Mouse (Mus musculus): ENCODE data around the gene Mrgprg.

Gene Mrgprg

DNA sequence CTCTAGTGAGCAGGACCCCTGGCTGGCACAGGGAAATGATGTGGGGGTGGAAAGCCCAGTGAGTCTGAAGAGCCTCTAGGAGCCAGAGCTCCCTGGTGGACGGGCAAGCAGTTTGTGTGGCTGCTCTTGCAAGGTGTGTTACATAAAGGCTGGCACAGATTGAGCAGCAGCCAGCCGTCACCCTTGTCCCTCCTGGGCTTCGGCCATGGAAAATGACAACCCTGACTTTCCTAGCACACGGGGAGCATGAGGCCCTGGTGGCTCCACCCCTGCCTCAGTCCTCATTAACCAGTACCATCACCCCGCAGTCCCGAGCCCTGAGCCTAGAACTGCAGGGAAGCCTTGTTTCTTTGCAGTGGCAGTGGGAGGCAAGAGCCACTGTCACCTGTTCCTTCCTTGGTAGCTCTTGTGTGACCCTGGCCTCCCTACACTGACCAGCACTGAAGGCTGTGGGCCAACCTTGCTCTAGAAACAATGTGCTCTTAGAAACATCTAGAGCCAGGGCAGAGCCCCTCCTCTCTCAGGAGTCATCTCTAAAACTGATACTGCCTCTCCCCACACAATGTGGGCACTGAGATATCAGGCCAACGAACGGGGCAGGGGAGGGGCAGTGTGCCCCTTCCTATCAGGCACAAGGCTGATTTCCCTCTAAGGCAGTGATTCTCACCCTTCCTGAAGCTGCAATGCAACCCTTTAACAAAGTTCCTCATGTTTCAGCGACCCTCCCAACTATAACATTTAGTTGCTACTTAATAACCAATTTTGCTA, 11.3 kb downstream of the Mrgprg start:
- no peak for DNase-seq (ENCODE audit: low spot score)

- DNase-seq (ENCODE audit: low spot score) = peak; percentile 52
These were observed 12.6 kb downstream of the Mrgprg start for GRCm38 (mm10) chr7:143753990-143754715.

- no peak for DNase-seq (ENCODE audit: low spot score)
These were observed 14.2 kb downstream of the Mrgprg start for GRCm38 (mm10) chr7:143752606-143753005.

DNA sequence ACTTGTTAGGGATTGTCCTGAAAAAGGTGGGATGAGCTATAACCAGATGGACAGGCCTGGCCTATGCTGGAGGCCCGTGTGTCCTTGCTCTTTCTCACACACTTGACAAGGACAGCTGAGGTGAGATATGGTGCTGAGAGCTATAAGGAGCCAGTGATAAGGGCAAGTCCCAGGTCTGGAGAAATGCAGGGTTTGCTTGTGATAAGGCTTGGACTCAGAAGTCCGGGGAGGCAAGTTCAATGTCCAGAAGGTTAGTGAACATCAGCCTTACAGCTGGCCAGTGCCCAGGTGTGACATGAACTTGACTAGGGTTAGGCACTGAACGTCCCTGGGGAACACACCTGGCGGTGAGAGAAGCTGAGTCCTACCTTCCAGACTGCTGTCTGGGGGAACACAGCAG, 14.7 kb downstream of the Mrgprg start:
- no peak for DNase-seq (ENCODE audit: low spot score)

DNA sequence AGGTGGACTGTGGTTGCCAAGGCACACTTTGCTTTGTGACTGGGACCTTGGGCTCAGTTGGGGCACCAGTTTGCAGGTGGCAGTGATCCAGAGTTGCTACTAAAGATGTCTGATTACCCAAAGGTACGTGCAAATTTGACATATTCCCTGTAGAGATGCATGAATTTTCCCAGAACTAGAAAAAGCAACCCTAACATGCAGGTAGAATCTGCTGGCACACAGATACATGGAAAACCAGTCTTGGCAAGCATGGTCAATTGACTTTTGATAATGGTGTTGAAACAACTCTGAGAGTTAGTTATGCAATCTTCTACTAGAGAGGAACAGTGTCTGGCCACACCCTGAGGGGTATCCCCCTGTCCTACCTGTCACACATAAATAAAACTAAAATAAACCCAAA, 15.4 kb downstream of the Mrgprg start:
- DNase-seq (ENCODE audit: low spot score) = no peak

DNA sequence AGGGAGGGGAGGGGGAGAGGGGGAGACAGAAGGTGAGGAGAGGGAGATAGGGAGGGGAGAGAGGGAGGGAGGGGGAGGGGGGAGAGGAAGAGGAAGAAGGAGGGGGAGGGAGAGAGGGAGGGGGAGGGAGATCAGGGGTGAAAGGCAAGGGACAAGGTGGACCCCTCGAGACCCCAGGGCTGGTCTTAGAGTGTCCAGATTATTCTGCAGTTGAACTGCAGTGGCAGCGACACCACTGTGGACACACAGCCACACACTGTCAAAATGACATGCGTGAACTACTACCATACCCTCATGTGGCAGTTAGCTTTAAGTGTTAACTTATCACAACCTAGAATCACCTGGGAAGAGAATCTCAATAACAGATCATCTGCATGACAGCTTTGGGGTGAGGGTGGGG, 17.7 kb downstream of the Mrgprg start:
- no peak for DNase-seq (ENCODE audit: low spot score)

GRCm38 (mm10) chr7:143748041-143748868, 18.5 kb downstream of the Mrgprg start:
- peak; percentile 87 for DNase-seq (ENCODE audit: low spot score)

DNA sequence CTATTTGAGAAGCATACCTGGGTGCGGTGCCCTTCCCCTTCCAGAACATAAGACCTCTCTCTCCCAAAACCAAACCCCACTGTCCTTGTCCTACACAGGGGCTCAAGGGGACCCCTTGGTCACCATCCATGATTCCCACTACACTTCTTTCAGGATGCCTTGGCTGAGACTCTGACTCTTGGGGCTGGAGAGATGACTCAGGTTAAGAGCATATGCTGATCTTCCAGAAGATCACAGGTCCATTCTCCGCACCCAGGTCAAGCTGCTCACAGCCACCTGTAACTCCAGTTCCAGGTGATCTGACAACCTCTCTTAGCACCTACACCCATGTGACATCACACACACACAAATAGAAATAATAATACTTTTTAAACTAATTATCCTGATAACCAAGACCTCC, 26.1 kb downstream of the Mrgprg start:
- DNase-seq (ENCODE audit: low spot score) = no peak

- peak; percentile 88 for DNase-seq (ENCODE audit: low spot score)
These were observed 27.0 kb downstream of the Mrgprg start for GRCm38 (mm10) chr7:143739511-143740461.

GRCm38 (mm10) chr7:143738601-143739006, 28.2 kb downstream of the Mrgprg start:
- DNase-seq (ENCODE audit: low spot score) = peak; percentile 67

DNA sequence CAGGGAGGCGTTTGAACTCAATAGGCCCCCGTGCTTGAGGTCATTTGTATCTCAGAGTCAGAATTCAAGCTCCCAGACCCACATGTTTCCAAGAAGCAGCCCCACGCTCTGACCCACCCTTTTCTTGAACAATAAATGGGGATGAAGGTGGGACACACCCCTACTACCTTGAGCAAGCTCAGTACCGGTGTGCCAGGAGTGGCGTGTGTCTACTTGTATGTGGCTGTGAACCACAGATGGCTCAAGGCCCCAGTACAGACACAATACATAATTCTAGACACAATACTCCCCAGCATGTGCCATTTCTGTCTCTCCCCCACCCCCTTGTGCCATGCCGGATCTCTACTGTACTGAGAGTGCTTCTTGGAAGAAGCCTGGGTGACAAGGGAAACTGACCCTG, 28.6 kb downstream of the Mrgprg start:
- DNase-seq (ENCODE audit: low spot score) = no peak

DNA sequence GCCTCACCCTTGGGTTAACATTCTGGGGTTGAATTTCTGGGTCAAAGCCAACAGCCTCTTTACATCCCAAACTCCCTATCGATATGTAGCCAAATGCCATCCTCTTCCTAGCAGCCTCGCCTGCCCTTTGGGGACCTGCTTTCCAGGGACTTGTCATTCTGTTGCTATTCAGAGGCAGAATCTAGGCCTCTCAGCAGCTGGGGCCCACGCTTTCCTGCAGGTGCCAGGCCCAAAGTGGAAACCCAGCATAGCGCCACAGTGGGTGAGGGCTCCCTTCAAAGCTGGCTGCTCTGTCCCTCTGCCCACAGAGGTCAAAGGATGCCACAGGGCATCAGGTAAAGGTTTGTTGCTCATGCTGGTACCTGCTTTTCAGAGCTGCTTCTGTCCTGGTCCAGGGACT, 33.0 kb downstream of the Mrgprg start:
- no peak for DNase-seq (ENCODE audit: low spot score)

GRCm38 (mm10) chr7:143729886-143730285, 36.9 kb downstream of the Mrgprg start:
- DNase-seq (ENCODE audit: low spot score) = peak; percentile 39

- no peak for DNase-seq (ENCODE audit: low spot score)
These were observed 40.4 kb downstream of the Mrgprg start for GRCm38 (mm10) chr7:143726396-143726795.

GRCm38 (mm10) chr7:143723841-143724240, 43.0 kb downstream of the Mrgprg start:
- DNase-seq (ENCODE audit: low spot score) = no peak

- DNase-seq (ENCODE audit: low spot score) = no peak
These were observed 44.1 kb downstream of the Mrgprg start for GRCm38 (mm10) chr7:143722646-143723045.

DNA sequence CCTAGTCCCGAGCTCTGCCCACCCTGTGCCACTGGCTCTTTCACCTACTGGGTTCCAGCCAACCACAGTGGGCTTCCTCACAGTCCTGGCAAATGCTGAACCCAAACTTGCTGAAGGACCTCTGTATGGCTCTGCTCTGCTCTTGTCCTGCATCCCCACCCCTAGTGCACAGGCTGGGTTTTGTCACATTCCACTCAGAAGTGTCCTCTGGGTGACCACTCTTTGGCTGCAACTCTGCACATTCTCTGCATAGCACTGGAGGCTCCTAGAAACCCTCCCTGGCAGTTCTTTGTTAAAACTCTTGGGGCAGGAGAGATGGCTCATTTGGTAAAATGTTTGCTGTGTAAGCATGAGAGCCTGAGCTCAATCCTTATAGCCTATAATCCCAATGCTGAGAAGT, 49.0 kb downstream of the Mrgprg start:
- DNase-seq (ENCODE audit: low spot score) = no peak

Measured in ovary, postnatal 36 days (tissue).